Mouse (Mus musculus) bone marrow, adult 2 months (tissue): Measurements from ENCODE around the gene Atp8b4. TPM values are rescaled to one million over a fixed set of nuclear protein-coding genes. Genes with fewer than 3 reads are reported as not detected.

ENCODE experiments used
- H3K27ac ChIP-seq: fragments of 200-500 bp; 2 replicates; pipeline ENCODE4 v1.5.1; 2012; ENCODE audit warnings: low read depth, mild to moderate bottlenecking, control low read depth, inconsistent platforms, low read length; ENCODE audit not compliant: control insufficient read depth, poor library complexity, insufficient read depth
- H3K4me1 ChIP-seq: fragments of 200-500 bp; 2 replicates; pipeline ENCODE4 v1.6.1; 2011; ENCODE audit warnings: low read length; ENCODE audit not compliant: control insufficient read depth, insufficient read depth
- H3K4me3 ChIP-seq: fragments of 200-500 bp; replicated peaks from 2 replicates; pipeline ENCODE3; 2011; ENCODE audit warnings: mild to moderate bottlenecking, low read depth, low read length, control low read depth; ENCODE audit not compliant: control insufficient read depth
- CTCF ChIP-seq: fragments of 200-500 bp; IDR thresholded peaks from 2 replicates; pipeline ENCODE4 v1.5.1; 2011; ENCODE audit warnings: low read length, control low read depth; ENCODE audit not compliant: control insufficient read depth, insufficient read depth
- POLR2A ChIP-seq: fragments of 200-500 bp; IDR thresholded peaks from 2 replicates; pipeline ENCODE4 v1.6.1; 2011; ENCODE audit warnings: low read depth, mild to moderate bottlenecking, control low read depth, low read length, borderline replicate concordance; ENCODE audit not compliant: control insufficient read depth
- WGBS: fragments of 180-500 bp; shearing (Covaris S2); methylation state at CpG from one replicate; pipeline ENCODE4 v1.1.7; 2018; 5-methylcytosine and 5-hydroxymethylcytosine counted together
- polyA plus RNA-seq: library from polyadenylated mRNA; stranded (reverse); fragments of >200 nt; gene quantifications from 2 replicates; pipeline ENCODE4 v1.2.4, GENCODE M21; 2011; ENCODE audit warnings: low replicate concordance; ENCODE audit not compliant: missing spikeins, insufficient read depth, insufficient read length

Atp8b4 gene
- polyA plus RNA-seq, 1 experiment: 25.1 TPM

DNA sequence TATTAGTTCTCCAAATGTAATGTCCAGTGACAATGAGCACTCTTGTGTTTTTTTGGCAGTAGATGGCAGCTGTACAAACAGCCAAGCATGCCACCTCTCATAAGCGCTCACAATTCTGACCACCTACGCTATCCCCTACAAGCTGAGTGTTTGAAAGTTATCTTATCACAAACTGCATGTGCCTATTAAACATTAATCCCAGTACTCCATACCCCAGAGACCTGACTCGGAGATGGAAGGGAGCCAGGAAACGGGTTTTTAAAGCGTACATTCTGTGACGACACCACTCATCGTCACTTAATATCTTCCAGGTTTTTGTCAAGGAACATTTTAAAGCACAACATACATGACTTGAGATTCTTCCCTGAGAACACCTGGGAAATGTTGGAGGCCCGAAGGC is 128.8 kb downstream of the Atp8b4 start:
- TF ChIP-seq CTCF (no peak), POLR2A (no peak)
- H3K4me1 ChIP-seq: no peaks in the 10 kb centered on the region
- 68% methylated on average over 8 of the region's 8 CpGs for WGBS
- no peak overlapping the region for H3K27ac ChIP-seq
- no peak overlapping the region for H3K4me3 ChIP-seq

- H3K4me1 ChIP-seq: no peaks in the 10 kb centered on the region
- TF ChIP-seq POLR2A: no peak
- TF ChIP-seq CTCF: no peak
- H3K4me3 ChIP-seq: no peak overlapping the region
- 49% methylated on average over 4 of the region's 4 CpGs for WGBS
- H3K27ac ChIP-seq: no peak overlapping the region
Measured at GRCm38 (mm10) chr2:126369815-126370214, 130.7 kb downstream of the Atp8b4 start.

DNA sequence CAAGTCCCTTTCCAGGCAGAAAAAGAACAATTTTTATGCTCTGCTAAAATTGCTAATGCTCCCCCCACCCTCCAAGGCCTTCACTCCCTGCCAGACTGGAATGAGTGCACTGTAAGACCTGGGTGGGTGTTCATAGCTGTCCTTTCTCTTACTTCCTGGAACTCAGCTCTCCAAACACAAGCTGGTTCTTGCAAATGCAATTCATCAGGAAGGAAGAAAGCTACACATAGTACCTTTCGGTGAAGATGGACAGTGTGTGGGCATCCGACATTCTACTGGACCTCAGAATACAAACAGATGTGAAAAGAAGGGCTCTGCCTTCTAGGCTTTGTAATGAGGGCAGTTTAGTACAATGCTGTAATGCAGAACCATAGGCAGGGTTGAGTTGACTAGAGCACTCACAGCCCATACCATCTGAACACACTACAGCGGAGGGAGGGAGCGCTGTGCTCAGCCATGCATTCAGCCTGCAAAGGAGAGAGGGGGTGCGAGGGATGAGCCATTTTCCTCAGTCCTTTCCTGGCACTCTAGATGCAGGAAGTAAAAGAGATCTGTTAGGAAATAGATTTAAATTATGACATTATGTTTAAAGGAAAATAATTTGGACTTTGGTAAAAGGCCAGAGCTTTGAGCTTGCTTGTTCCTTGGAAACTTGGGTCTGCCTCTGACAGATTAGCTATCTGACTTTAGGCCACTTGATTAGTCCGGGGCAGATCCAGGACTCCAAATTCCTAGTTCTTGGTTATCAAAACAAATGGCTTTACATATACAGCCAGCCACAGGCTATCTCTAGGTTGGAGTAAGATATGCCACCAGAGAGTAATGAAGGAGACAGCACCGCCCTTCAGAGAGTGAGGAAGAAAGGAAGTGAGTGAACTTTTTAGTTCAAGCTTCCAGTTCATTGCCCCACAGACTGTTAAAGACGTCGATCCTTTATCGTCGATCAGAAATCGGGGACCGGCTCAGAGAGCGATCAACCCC is 136.4 kb downstream of the Atp8b4 start:
- H3K4me1 ChIP-seq: no peaks in the 10 kb centered on the region; the same call in 1 of the 2 replicates
- H3K4me3 ChIP-seq: no peak overlapping the region
- WGBS: 78% methylated on average over 14 of the region's 14 CpGs
- no peak overlapping the region for H3K27ac ChIP-seq
- TF ChIP-seq CTCF: no peak
- no peak for TF ChIP-seq POLR2A

DNA sequence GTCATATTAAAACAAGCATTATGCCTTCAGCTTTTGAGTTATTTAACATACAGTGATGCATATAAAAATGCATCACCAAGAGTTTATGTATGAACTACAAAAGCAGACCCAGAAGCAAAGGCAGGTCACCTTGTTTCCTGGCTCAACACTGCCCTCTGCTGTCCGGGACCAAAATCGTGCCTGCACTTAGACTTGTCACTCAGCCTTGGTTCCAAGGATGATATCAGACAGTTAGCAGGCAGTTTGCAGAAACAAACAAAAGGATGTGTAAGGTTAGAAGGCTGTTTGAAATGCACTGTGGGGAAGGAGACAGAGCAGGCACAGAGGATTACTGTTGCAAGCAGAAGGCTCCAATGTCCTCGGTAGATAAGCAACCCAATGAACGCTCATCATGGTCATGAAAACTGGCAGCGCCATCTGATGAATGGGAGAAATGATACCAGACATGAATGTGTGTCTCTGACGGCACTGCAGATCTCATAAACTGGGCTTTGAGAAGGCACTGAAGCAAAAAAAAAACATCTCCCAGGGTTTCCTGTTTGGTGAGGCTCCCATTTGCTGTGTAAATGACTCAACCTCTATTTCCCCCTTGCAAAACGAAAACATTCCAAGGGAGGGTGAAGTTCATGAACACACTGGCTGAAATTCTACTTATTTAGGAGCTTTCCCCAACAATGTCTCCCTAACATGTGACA is 137.3 kb downstream of the Atp8b4 start:
- Histone ChIP-seq H3K27ac (no peak overlapping the region; the same call in 1 of the 2 replicates), H3K4me1 (no peaks in the 10 kb centered on the region; the same call in 1 of the 2 replicates), H3K4me3 (no peak overlapping the region)
- WGBS: 27% methylated on average over 7 of the region's 7 CpGs
- TF ChIP-seq POLR2A: no peak
- peak; percentile 92 for TF ChIP-seq CTCF

DNA sequence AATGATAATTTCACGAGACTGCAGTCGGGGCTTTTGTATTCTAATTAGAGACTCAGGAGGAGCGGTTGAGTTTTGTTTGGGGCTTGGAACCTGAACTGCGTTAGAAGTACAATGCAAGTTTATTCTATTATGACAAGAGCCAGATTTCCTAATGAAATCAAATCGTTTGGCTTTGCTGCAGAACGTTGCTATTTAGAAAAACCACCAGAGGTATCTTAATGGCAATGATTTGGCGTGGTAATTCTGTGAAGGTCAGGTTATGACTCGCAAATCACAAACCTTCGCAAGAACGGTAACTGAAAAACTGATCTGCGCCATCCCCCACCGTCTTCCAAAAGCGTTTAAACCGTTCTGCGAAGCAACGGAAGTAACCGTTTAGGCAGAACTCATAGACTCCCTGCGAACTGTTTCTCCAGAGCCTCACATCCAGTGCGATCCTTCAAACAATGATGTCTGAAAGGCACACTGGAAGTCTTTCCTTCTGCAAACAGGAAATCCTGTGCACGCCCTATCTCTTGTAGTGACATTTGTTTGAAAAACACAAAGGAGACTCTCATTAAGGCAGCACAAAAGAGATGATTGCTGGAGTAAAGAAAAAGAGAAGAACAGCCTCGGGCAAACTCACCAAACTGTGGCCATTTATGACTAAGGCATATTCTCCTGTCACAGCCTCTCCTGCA is 139.2 kb downstream of the Atp8b4 start:
- WGBS: 51% methylated on average over 21 of the region's 21 CpGs

GRCm38 (mm10) chr2:126360688-126361087 is 139.8 kb downstream of the Atp8b4 start:
- Histone ChIP-seq H3K4me1 (no peaks in the 10 kb centered on the region; the same call in 1 of the 2 replicates), H3K27ac (no peak overlapping the region), H3K4me3 (no peak overlapping the region)
- WGBS: 78% methylated on average over 6 of the region's 6 CpGs
- TF ChIP-seq CTCF: no peak
- no peak for TF ChIP-seq POLR2A

More for the DNA sequence above, 139.2 kb downstream of the Atp8b4 start:
- Histone ChIP-seq H3K4me1 (no peaks in the 10 kb centered on the region; the same call in 1 of the 2 replicates), H3K4me3 (no peak overlapping the region), H3K27ac (no peak overlapping the region)
- TF ChIP-seq CTCF (no peak), POLR2A (no peak)

DNA sequence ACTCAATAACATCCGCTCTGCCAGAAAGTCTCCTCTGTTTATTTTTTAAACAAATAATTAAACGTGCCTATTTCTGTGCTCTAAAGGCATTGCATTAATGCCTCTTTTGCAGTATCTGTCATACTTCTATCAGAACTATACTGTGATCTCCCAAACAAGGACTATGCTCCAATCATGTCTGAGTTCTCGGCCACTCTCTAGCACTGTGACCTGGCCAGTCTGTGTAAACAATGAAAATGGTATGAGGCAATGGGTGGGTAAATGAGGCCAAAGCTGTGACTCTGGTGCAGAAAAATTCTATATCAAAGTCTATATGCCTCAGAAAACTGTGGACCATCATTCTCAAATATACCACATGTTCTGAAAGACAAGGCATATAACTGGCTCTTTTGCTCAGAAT is 140.5 kb downstream of the Atp8b4 start:
- 87% methylated on average over 3 of the region's 3 CpGs for WGBS
- no peak overlapping the region for H3K27ac ChIP-seq
- TF ChIP-seq CTCF: no peak
- TF ChIP-seq POLR2A: no peak
- H3K4me1 ChIP-seq: no peaks in the 10 kb centered on the region; the same call in 1 of the 2 replicates
- H3K4me3 ChIP-seq: no peak overlapping the region
